Mouse (Mus musculus) forebrain, embryonic 16.5 days (tissue): Measurements from ENCODE around the gene Arhgef39. TPM values are rescaled to one million over a fixed set of nuclear protein-coding genes. Genes with fewer than 3 reads are reported as not detected.

Source experiments
- ATAC-seq: fragments of 200-750 bp; cut with Nextera tagmentation; 2 replicates; pipeline ENCODE4 v1.8.0; 2017; ENCODE audit warnings: mild to moderate bottlenecking, moderate library complexity
- H3K27ac ChIP-seq: fragments of 300-500 bp; sonication (generic); 2 replicates; pipeline ENCODE4 v1.5.1; 2014; ENCODE audit warnings: low read length, control low read depth
- H3K27me3 ChIP-seq: fragments of 300-500 bp; sonication (generic); replicated peaks from 2 replicates; pipeline ENCODE4 v1.6.1; 2014; ENCODE audit warnings: low read length; ENCODE audit not compliant: control insufficient read depth, insufficient read depth
- H3K36me3 ChIP-seq: fragments of 300-500 bp; sonication (generic); 2 replicates; pipeline ENCODE4 v1.6.1; 2014; ENCODE audit not compliant: control insufficient read depth, insufficient read depth
- H3K4me1 ChIP-seq: fragments of 300-500 bp; sonication (generic); replicated peaks from 2 replicates; pipeline ENCODE4 v1.6.1; 2014; ENCODE audit warnings: low read length; ENCODE audit not compliant: control insufficient read depth, insufficient read depth
- H3K4me2 ChIP-seq: fragments of 300-500 bp; sonication (generic); 2 replicates; pipeline ENCODE4 v1.6.1; 2014; ENCODE audit warnings: mild to moderate bottlenecking, low read length, control low read depth
- H3K4me3 ChIP-seq: fragments of 300-500 bp; sonication (generic); replicated peaks from 2 replicates; pipeline ENCODE4 v1.5.1; 2014; ENCODE audit warnings: mild to moderate bottlenecking, low read length, control low read depth
- H3K9ac ChIP-seq: fragments of 300-500 bp; sonication (generic); replicated peaks from 2 replicates; pipeline ENCODE4 v1.6.1; 2014; ENCODE audit warnings: low read depth, low read length, control low read depth
- H3K9me3 ChIP-seq: fragments of 300-500 bp; sonication (generic); 2 replicates; pipeline ENCODE4 v1.6.1; 2016; ENCODE audit warnings: low read length; ENCODE audit not compliant: control insufficient read depth
- WGBS: fragments of 180-500 bp; shearing (Covaris S2); extraction: QIAGEN DNeasy Blood & Tissue Kit; methylation state at CpG from one replicate; pipeline ENCODE4 v1.1.7; 2014; 5-methylcytosine and 5-hydroxymethylcytosine counted together
- polyA plus RNA-seq: library from polyadenylated mRNA; unstranded; fragments of >200 nt; fragmentation: Nextera tagmentation; extraction: Ambion mirVana; gene quantifications from 2 replicates; pipeline ENCODE4 v1.2.1, GENCODE M21; 2015

Gene Arhgef39
- polyA plus RNA-seq, 1 experiment from 2014 or later, result 18.8 TPM

- Histone ChIP-seq H3K4me1 (peaks cover 13% of the 10 kb centered on the region), H3K4me2 (no peak overlapping the region), H3K9me3 (no peaks in the 10 kb centered on the region), H3K4me3 (no peak overlapping the region), H3K27ac (no peak overlapping the region), H3K9ac (no peak overlapping the region), H3K27me3 (no peaks in the 10 kb centered on the region; the same call in 1 of the 2 replicates), H3K36me3 (no peaks in the 10 kb centered on the region)
- no peak for ATAC-seq
- 86% methylated on average over 19 of the region's 19 CpGs for WGBS
Measured at GRCm38 (mm10) chr4:43511675-43512454, 12.4 kb upstream of the Arhgef39 start.

DNA sequence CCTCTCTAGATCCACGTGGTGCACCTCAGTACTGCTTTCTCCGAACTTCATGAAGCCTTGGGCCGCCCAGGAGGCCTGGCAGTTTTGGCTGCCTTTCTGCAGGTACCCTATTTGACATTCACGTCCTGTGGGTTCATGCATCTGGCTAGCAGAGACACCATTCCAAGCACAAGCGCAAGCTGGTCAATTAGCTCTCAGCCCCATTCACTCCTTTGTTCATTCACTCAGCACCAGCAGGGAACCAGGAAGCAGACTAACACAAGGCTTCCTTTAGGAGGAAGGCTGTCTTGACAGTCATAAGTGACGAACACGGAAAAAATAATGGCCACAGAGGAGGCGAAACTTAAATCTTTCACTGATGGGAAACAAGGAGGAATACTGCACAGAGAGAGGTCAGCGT lies 9.6 kb upstream of the Arhgef39 start:
- Histone ChIP-seq H3K27me3 (no peaks in the 10 kb centered on the region; the same call in 1 of the 2 replicates), H3K4me2 (no peak overlapping the region), H3K9me3 (no peaks in the 10 kb centered on the region), H3K4me3 (no peak overlapping the region), H3K27ac (no peak overlapping the region), H3K9ac (no peak overlapping the region), H3K4me1 (peaks cover 13% of the 10 kb centered on the region), H3K36me3 (no peaks in the 10 kb centered on the region)
- 6% methylated on average over 9 of the region's 9 CpGs for WGBS
- no peak for ATAC-seq

DNA sequence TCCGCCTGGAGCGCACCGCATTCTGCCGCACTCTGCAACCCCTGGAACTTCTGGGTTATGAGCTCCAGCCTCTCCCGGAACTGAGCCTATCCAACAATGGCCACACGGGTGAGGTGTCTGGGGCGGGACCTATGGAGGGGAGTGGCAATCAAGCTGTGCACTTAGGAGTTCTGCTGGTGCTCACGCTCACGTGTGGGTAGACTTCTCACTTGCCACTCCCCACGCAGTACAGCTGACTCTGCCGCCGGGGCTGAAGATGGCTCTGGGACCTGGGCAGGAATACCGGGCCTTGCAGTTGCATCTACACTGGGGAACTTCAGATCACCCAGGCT lies 9.1 kb upstream of the Arhgef39 start:
- Histone ChIP-seq H3K27ac (no peak overlapping the region), H3K9ac (0 out of 2 replicates have a peak overlapping the region, but pooled peaks have one; percentile 5), H3K9me3 (no peaks in the 10 kb centered on the region), H3K4me3 (peak overlapping the region; percentile 31), H3K4me1 (peaks cover 13% of the 10 kb centered on the region), H3K36me3 (no peaks in the 10 kb centered on the region), H3K27me3 (no peaks in the 10 kb centered on the region; the same call in 1 of the 2 replicates), H3K4me2 (peak overlapping the region; percentile 52)
- ATAC-seq, result peak; percentile 28; the same call in 1 of the 2 replicates
- 7% methylated on average over 13 of the region's 13 CpGs for WGBS

GRCm38 (mm10) chr4:43507938-43508665 lies 8.6 kb upstream of the Arhgef39 start:
- H3K27ac ChIP-seq, result no peak overlapping the region
- peak overlapping the region; percentile 52 for H3K4me2 ChIP-seq
- H3K9ac ChIP-seq, result 0 out of 2 replicates have a peak overlapping the region, but pooled peaks have one; percentile 5
- no peaks in the 10 kb centered on the region; the same call in 1 of the 2 replicates for H3K27me3 ChIP-seq
- WGBS, result 11% methylated on average over 22 of the region's 22 CpGs
- H3K4me3 ChIP-seq, result peak overlapping the region; percentile 31
- H3K36me3 ChIP-seq, result no peaks in the 10 kb centered on the region
- ATAC-seq, result no peak
- H3K4me1 ChIP-seq, result peaks cover 13% of the 10 kb centered on the region
- no peaks in the 10 kb centered on the region for H3K9me3 ChIP-seq

DNA sequence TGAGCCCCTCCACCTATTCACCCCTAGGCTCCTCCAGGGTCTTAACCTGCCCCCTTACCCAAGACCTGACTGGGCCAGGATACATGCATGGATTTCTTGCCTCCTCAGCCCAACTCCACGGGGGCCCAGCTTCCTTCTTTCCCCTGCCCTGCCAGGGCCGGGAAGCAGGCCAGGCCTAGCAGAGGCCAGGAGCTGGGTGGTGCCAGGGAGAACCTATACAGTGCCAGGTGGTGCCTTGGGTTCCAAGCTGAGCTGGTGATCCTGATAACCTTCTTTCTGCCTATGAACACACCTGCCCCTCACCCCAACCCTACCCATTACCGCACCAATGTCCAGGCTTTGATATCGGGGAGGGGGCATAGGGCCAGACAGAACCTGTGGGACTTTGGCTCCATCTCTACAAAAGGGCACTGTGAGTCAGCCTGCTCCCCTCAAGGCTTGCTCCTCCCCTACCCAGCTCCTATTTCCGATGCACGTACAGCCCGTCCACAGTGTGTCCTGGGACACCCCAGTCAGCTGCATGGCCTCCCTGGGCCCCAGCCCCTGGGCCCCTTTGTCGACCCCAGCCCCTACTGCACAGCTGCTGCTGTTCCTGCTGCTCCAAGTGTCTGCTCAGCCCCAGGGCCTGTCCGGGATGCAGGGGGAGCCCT lies 7.2 kb upstream of the Arhgef39 start, which contains the start of gene Car9:
Car9 (plus strand) TSS at position 431 of the 650 bp plus-strand sequence.
- Histone ChIP-seq H3K27ac (no peak within 1 kb of the TSS), H3K4me1 (peaks cover 13% of the 10 kb centered on the region), H3K27me3 (no peaks in the 10 kb centered on the region; the same call in 1 of the 2 replicates), H3K4me3 (no peak within 1 kb of the TSS), H3K36me3 (no peaks in the 10 kb centered on the region), H3K9ac (no peak within 1 kb of the TSS), H3K4me2 (no peak within 1 kb of the TSS), H3K9me3 (no peaks in the 10 kb centered on the region)
- WGBS, result 49% methylated on average over 9 of the region's 9 CpGs
- ATAC-seq, result no peak

DNA sequence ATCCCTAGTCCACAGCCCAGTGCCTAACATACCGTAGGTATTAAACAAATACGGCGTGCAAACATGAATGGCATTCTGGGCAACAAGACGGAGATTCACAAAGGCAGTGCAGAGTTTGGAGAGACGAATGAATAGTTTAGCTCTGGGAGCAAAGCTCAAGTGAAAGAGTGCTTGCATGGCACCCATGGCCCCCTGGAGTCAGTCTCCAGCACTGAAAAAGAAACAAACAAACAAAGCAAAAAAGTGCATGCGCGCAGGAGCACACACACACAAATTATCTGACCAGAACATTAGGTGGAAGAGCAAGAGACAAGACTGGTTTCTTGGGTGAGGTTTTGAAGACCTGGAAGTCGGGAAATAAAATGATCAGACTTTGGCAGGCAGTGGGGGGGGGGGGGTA lies 6.6 kb upstream of the Arhgef39 start:
- no peaks in the 10 kb centered on the region; the same call in 1 of the 2 replicates for H3K27me3 ChIP-seq
- no peaks in the 10 kb centered on the region for H3K36me3 ChIP-seq
- H3K4me3 ChIP-seq, result no peak overlapping the region
- H3K9me3 ChIP-seq, result no peaks in the 10 kb centered on the region
- H3K4me2 ChIP-seq, result no peak overlapping the region
- no peak overlapping the region for H3K27ac ChIP-seq
- 54% methylated on average over 8 of the region's 8 CpGs for WGBS
- peaks cover 13% of the 10 kb centered on the region for H3K4me1 ChIP-seq
- ATAC-seq, result no peak
- H3K9ac ChIP-seq, result no peak overlapping the region

- no peak for ATAC-seq
- H3K4me2 ChIP-seq, result no peak overlapping the region
- H3K4me3 ChIP-seq, result no peak overlapping the region
- WGBS, result 90% methylated on average over 4 of the region's 4 CpGs
- no peaks in the 10 kb centered on the region; the same call in 1 of the 2 replicates for H3K27me3 ChIP-seq
- H3K9ac ChIP-seq, result no peak overlapping the region
- no peak overlapping the region for H3K27ac ChIP-seq
- H3K36me3 ChIP-seq, result no peaks in the 10 kb centered on the region
- peaks cover 14% of the 10 kb centered on the region for H3K4me1 ChIP-seq
- H3K9me3 ChIP-seq, result no peaks in the 10 kb centered on the region
Measured at GRCm38 (mm10) chr4:43504269-43504668, 4.8 kb upstream of the Arhgef39 start.

GRCm38 (mm10) chr4:43503506-43503905 lies 4.0 kb upstream of the Arhgef39 start:
- 83% methylated on average over 6 of the region's 6 CpGs for WGBS
- Histone ChIP-seq H3K4me1 (peaks cover 12% of the 10 kb centered on the region), H3K36me3 (no peaks in the 10 kb centered on the region), H3K4me2 (no peak overlapping the region), H3K27ac (no peak overlapping the region), H3K9ac (no peak overlapping the region), H3K27me3 (no peaks in the 10 kb centered on the region), H3K4me3 (no peak overlapping the region), H3K9me3 (no peaks in the 10 kb centered on the region)
- ATAC-seq, result no peak

DNA sequence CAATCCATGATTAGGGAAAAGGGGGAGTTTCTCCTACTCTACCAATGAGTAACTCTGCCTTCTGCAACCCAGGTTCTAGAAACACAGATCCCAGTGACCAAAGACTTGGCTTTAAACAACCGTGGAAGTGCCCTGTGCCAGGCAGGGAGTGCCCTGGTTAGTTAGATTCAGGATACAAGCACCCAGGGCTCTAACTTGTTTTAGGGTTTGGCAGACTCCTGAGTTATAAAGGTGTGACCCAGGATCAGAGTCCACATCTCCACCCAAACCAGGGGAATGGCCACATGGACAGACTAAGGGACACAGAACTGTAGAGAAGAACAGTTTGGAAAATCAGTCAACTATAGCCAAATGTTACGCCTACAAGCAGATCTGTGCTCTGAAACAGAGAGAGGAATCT lies 3.5 kb upstream of the Arhgef39 start:
- no peak for ATAC-seq
- Histone ChIP-seq H3K27me3 (no peaks in the 10 kb centered on the region), H3K4me1 (peaks cover 12% of the 10 kb centered on the region), H3K9me3 (no peaks in the 10 kb centered on the region), H3K4me3 (no peak overlapping the region), H3K4me2 (no peak overlapping the region), H3K27ac (no peak overlapping the region), H3K9ac (no peak overlapping the region), H3K36me3 (no peaks in the 10 kb centered on the region)
- 64% methylated on average over 2 of the region's 2 CpGs for WGBS
